Mouse (Mus musculus) neural tube, embryonic 12.5 days (tissue): Measurements from ENCODE around the gene Lrp4. TPM values are rescaled to one million over a fixed set of nuclear protein-coding genes. Genes with fewer than 3 reads are reported as not detected.
"Not testable (repeated sequence)": the region's sequence is repeated elsewhere in the genome, so short reads cannot be mapped to it uniquely, and the experiment has no call there.

Experiments
- ATAC-seq: fragments of 200-750 bp; cut with Nextera tagmentation; 2 replicates; pipeline ENCODE4 v1.8.0; 2017; ENCODE audit warnings: low read depth, mild to moderate bottlenecking, moderate TSS enrichment, moderate library complexity; ENCODE audit not compliant: low FRiP score
- H3K27ac ChIP-seq: fragments of 300-500 bp; sonication (generic); 2 replicates; pipeline ENCODE4 v1.5.1; 2016
- H3K27me3 ChIP-seq: fragments of 300-500 bp; sonication (generic); replicated peaks from 2 replicates; pipeline ENCODE4 v1.6.1; 2016; ENCODE audit warnings: mild to moderate bottlenecking
- H3K36me3 ChIP-seq: fragments of 300-500 bp; sonication (generic); 2 replicates; pipeline ENCODE4 v1.6.1; 2016; ENCODE audit warnings: mild to moderate bottlenecking
- H3K4me1 ChIP-seq: fragments of 300-500 bp; sonication (generic); 2 replicates; pipeline ENCODE4 v1.6.1; 2016
- H3K4me2 ChIP-seq: fragments of 300-500 bp; sonication (generic); replicated peaks from 2 replicates; pipeline ENCODE4 v1.6.1; 2016; ENCODE audit warnings: mild to moderate bottlenecking
- H3K4me3 ChIP-seq: fragments of 300-500 bp; sonication (generic); 2 replicates; pipeline ENCODE4 v1.5.1; 2016
- H3K9ac ChIP-seq: fragments of 300-500 bp; sonication (generic); 2 replicates; pipeline ENCODE4 v1.6.1; 2016; ENCODE audit warnings: mild to moderate bottlenecking
- H3K9me3 ChIP-seq: fragments of 300-500 bp; sonication (generic); 2 replicates; pipeline ENCODE4 v1.6.1; 2016; ENCODE audit warnings: mild to moderate bottlenecking
- WGBS: fragments of 180-500 bp; shearing (Covaris S2); methylation state at CpG from one replicate; pipeline ENCODE4 v1.1.7; 2016; 5-methylcytosine and 5-hydroxymethylcytosine counted together
- polyA plus RNA-seq: library from polyadenylated mRNA; unstranded; fragments of >200 nt; fragmentation: Nextera tagmentation; extraction: Ambion mirVana; gene quantifications from 2 replicates; pipeline ENCODE4 v1.2.1, GENCODE M21; 2016

Lrp4 gene
- polyA plus RNA-seq, 1 experiment from 2014 or later, result 5.3 TPM

- H3K4me3 ChIP-seq, result no peak overlapping the region
- no peak overlapping the region for H3K27ac ChIP-seq
- H3K36me3 ChIP-seq, result peaks cover 19% of the 10 kb centered on the region
- H3K9ac ChIP-seq, result no peak overlapping the region
- no peaks in the 10 kb centered on the region for H3K27me3 ChIP-seq
- peak; percentile 65 for ATAC-seq
- H3K4me1 ChIP-seq, result peaks cover 23% of the 10 kb centered on the region
- no peaks in the 10 kb centered on the region for H3K9me3 ChIP-seq
- WGBS, result 10% methylated on average over 7 of the region's 7 CpGs
- H3K4me2 ChIP-seq, result peak overlapping the region; percentile 25
These were observed 12.8 kb downstream of the Lrp4 start for GRCm38 (mm10) chr2:91470055-91470647.

GRCm38 (mm10) chr2:91474358-91474757 lies 17.0 kb downstream of the Lrp4 start:
- H3K27me3 ChIP-seq, result no peaks in the 10 kb centered on the region
- WGBS, result 71% methylated on average over 12 of the region's 12 CpGs
- no peak overlapping the region for H3K27ac ChIP-seq
- no peaks in the 10 kb centered on the region for H3K9me3 ChIP-seq
- H3K4me3 ChIP-seq, result no peak overlapping the region
- H3K36me3 ChIP-seq, result peaks cover 54% of the 10 kb centered on the region
- no peak overlapping the region for H3K4me2 ChIP-seq
- peaks cover 13% of the 10 kb centered on the region for H3K4me1 ChIP-seq
- ATAC-seq, result no peak
- no peak overlapping the region for H3K9ac ChIP-seq

GRCm38 (mm10) chr2:91475791-91476190 lies 18.5 kb downstream of the Lrp4 start:
- no peak overlapping the region for H3K9ac ChIP-seq
- H3K27me3 ChIP-seq, result no peaks in the 10 kb centered on the region
- no peaks in the 10 kb centered on the region for H3K4me1 ChIP-seq
- no peaks in the 10 kb centered on the region for H3K9me3 ChIP-seq
- 87% methylated on average over 7 of the region's 7 CpGs for WGBS
- no peak overlapping the region for H3K27ac ChIP-seq
- no peak overlapping the region for H3K4me3 ChIP-seq
- H3K4me2 ChIP-seq, result no peak overlapping the region
- ATAC-seq, result no peak
- peaks cover 54% of the 10 kb centered on the region for H3K36me3 ChIP-seq

GRCm38 (mm10) chr2:91476251-91476661 lies 18.9 kb downstream of the Lrp4 start:
- H3K4me1 ChIP-seq, result no peaks in the 10 kb centered on the region
- WGBS, result 88% methylated on average over 17 of the region's 17 CpGs
- no peak overlapping the region for H3K4me3 ChIP-seq
- no peak overlapping the region for H3K27ac ChIP-seq
- H3K27me3 ChIP-seq, result no peaks in the 10 kb centered on the region
- ATAC-seq, result no peak
- H3K4me2 ChIP-seq, result no peak overlapping the region
- H3K9ac ChIP-seq, result no peak overlapping the region
- peaks cover 56% of the 10 kb centered on the region for H3K36me3 ChIP-seq
- no peaks in the 10 kb centered on the region for H3K9me3 ChIP-seq

- Histone ChIP-seq H3K4me3 (no peak overlapping the region), H3K27me3 (no peaks in the 10 kb centered on the region), H3K36me3 (peaks cover 57% of the 10 kb centered on the region), H3K9ac (no peak overlapping the region), H3K9me3 (no peaks in the 10 kb centered on the region), H3K27ac (no peak overlapping the region), H3K4me2 (no peak overlapping the region), H3K4me1 (no peaks in the 10 kb centered on the region)
- WGBS, result 89% methylated on average over 7 of the region's 7 CpGs
- no peak for ATAC-seq
These were observed 19.5 kb downstream of the Lrp4 start for GRCm38 (mm10) chr2:91476841-91477240.

- H3K4me1 ChIP-seq, result no peaks in the 10 kb centered on the region
- H3K4me3 ChIP-seq, result no peak overlapping the region
- WGBS, result 91% methylated on average over 9 of the region's 9 CpGs
- no peak overlapping the region for H3K27ac ChIP-seq
- peaks cover 39% of the 10 kb centered on the region for H3K36me3 ChIP-seq
- no peaks in the 10 kb centered on the region for H3K9me3 ChIP-seq
- ATAC-seq, result no peak
- no peaks in the 10 kb centered on the region for H3K27me3 ChIP-seq
- H3K9ac ChIP-seq, result no peak overlapping the region
- H3K4me2 ChIP-seq, result no peak overlapping the region
These were observed 23.1 kb downstream of the Lrp4 start for GRCm38 (mm10) chr2:91480399-91480801.

- H3K9me3 ChIP-seq, result no peaks in the 10 kb centered on the region
- WGBS, result 78% methylated on average over 6 of the region's 6 CpGs
- H3K4me3 ChIP-seq, result no peak overlapping the region
- no peaks in the 10 kb centered on the region for H3K4me1 ChIP-seq
- peaks cover 40% of the 10 kb centered on the region for H3K36me3 ChIP-seq
- H3K27me3 ChIP-seq, result no peaks in the 10 kb centered on the region
- H3K4me2 ChIP-seq, result no peak overlapping the region
- ATAC-seq, result peak; percentile 65; the same call in 1 of the 2 replicates
- H3K27ac ChIP-seq, result no peak overlapping the region
- no peak overlapping the region for H3K9ac ChIP-seq
These were observed 23.6 kb downstream of the Lrp4 start for GRCm38 (mm10) chr2:91480805-91481514.

GRCm38 (mm10) chr2:91484698-91485097 lies 27.4 kb downstream of the Lrp4 start:
- no peaks in the 10 kb centered on the region for H3K27me3 ChIP-seq
- no peak overlapping the region for H3K4me3 ChIP-seq
- no peak overlapping the region for H3K4me2 ChIP-seq
- 83% methylated on average over 4 of the region's 4 CpGs for WGBS
- no peaks in the 10 kb centered on the region for H3K4me1 ChIP-seq
- peaks cover 36% of the 10 kb centered on the region for H3K36me3 ChIP-seq
- no peak overlapping the region for H3K27ac ChIP-seq
- ATAC-seq, result no peak
- no peak overlapping the region for H3K9ac ChIP-seq
- H3K9me3 ChIP-seq, result no peaks in the 10 kb centered on the region

- Histone ChIP-seq H3K27me3 (no peaks in the 10 kb centered on the region), H3K4me2 (no peak overlapping the region), H3K27ac (no peak overlapping the region), H3K9ac (no peak overlapping the region), H3K36me3 (peaks cover 42% of the 10 kb centered on the region), H3K4me3 (no peak overlapping the region), H3K9me3 (no peaks in the 10 kb centered on the region), H3K4me1 (no peaks in the 10 kb centered on the region)
- WGBS, result 93% methylated on average over 6 of the region's 6 CpGs
- ATAC-seq, result no peak
These were observed 27.9 kb downstream of the Lrp4 start for GRCm38 (mm10) chr2:91485256-91485655.

- H3K36me3 ChIP-seq, result peaks cover 59% of the 10 kb centered on the region
- WGBS, result 69% methylated on average over 3 of the region's 3 CpGs
- H3K4me2 ChIP-seq, H3K27me3 ChIP-seq, H3K9ac ChIP-seq, H3K9me3 ChIP-seq, H3K27ac ChIP-seq, H3K4me1 ChIP-seq, H3K4me3 ChIP-seq, ATAC-seq: not testable (repeated sequence)
These were observed 30.0 kb downstream of the Lrp4 start for GRCm38 (mm10) chr2:91487295-91487694.

- Histone ChIP-seq H3K9me3 (no peaks in the 10 kb centered on the region), H3K27me3 (no peaks in the 10 kb centered on the region), H3K27ac (no peak overlapping the region), H3K36me3 (peaks cover 76% of the 10 kb centered on the region), H3K4me3 (no peak overlapping the region), H3K4me1 (no peaks in the 10 kb centered on the region), H3K9ac (no peak overlapping the region), H3K4me2 (no peak overlapping the region)
- WGBS, result 96% methylated on average over 12 of the region's 12 CpGs
- ATAC-seq, result no peak
These were observed 34.8 kb downstream of the Lrp4 start for GRCm38 (mm10) chr2:91492071-91492635.

- no peak for ATAC-seq
- no peaks in the 10 kb centered on the region for H3K27me3 ChIP-seq
- H3K9ac ChIP-seq, result no peak overlapping the region
- no peaks in the 10 kb centered on the region for H3K9me3 ChIP-seq
- peaks cover 77% of the 10 kb centered on the region for H3K36me3 ChIP-seq
- no peak overlapping the region for H3K4me2 ChIP-seq
- WGBS, result 95% methylated on average over 9 of the region's 9 CpGs
- H3K4me1 ChIP-seq, result no peaks in the 10 kb centered on the region
- H3K4me3 ChIP-seq, result no peak overlapping the region
- H3K27ac ChIP-seq, result no peak overlapping the region
These were observed 36.7 kb downstream of the Lrp4 start for GRCm38 (mm10) chr2:91493981-91494380.
